Mouse (Mus musculus): ENCODE results near the gene Olfr1500. TPM values are rescaled to one million over a fixed set of nuclear protein-coding genes. Genes with fewer than 3 reads are reported as not detected.
"Not testable (repeated sequence)": the region's sequence is repeated elsewhere in the genome, so short reads cannot be mapped to it uniquely, and the experiment has no call there.

Gene Olfr1500
- not detected for total RNA-seq (2022)

DNA sequence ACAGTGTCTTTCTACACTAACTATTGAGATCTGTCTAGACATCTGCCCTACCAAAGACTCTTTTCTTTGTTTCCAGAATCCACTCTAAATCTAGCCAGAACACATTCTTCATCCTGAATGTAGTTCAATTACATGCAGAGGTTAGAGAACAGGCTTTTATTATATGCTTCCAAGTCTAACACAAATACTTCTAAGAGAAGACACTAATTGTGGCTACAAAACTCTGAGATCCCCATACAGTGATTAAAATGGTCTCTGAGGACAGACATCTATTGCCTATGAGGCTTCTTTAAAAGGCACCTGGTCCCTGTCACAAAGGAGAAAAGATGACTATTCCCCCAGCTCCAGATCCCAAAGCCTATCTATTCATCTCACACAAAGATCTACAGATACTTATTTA is at the start of gene Olfr1500:
TSS of gene Olfr1500 (minus strand) at position 101 of the 400 bp plus-strand sequence.
- DNase-seq (ENCODE audit: low spot score): no peak

DNA sequence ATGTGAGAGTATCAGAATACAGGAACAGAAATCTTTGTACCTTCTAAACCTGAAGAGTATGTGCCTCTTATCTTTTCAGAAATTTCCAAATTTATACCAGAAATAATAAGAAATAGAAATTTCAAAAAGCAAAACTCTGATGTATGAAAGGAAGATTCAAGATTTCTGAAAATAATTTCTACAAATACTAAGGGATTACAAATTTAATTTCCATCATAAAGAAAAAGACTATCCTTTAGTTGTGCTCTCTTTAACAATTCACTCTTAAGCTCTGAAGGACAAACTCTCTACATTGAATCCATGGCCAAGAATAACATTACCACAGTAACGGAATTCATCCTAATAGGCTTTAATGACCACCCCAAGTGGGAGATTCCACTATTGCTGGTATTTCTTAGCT is 31.2 kb upstream of the Olfr1500 start, which contains the start of gene Olfr1502:
TSS of gene Olfr1502 (plus strand) at position 301 of the 400 bp plus-strand sequence.
- DNase-seq (ENCODE audit: low spot score): no peak

- not testable (repeated sequence) for DNase-seq (ENCODE audit: low spot score)
These were observed 20.3 kb upstream of the Olfr1500 start, which contains the start of gene Olfr1501 for GRCm38 (mm10) chr19:13850592-13850991. Gene Olfr1501 (minus strand): TSS chr19:13850692.

- no peak for DNase-seq (ENCODE audit: low spot score)
These were observed 1.8 kb downstream of the Olfr1500 start for GRCm38 (mm10) chr19:13828447-13828846.

DNA sequence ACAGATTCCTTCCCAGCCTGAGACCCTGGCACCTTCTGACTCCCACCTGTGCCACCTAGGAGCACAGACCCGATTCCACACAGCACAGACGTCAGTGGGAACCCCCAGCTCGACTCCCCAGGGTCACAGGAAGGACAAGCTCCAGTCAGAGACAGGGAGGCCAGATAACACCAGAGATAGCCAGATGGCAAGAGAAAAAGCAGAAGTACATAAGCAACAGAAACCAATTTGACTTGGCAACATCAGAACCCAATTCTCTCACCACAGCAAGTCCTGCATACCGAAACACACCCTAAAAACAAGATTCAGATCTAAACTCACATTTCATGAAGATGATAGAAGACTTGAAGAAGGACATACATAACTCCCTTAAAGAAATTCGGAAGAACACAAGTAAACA is 9.4 kb downstream of the Olfr1500 start:
- no peak for DNase-seq (ENCODE audit: low spot score)

DNA sequence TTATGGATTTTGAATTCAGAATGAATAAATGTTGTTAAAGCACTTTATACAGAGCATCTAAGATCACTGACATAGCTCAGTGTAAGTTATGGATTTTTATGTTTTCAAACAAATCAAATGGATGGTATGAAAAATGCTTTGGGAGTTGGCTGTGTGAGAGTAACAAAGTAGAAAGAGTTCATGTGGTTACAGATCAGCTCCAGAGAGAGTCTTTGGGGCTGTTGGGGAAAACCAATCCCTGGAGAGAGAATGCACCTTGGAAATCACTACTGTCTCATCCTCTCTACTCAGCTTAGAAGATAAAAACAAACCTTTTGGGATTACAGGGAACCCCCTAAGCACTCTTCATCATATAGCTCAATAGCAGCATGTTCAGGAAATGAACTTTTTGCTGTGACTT is 10.9 kb downstream of the Olfr1500 start, which contains the start of gene Olfr1499:
TSS of gene Olfr1499 (minus strand) at position 101 of the 400 bp plus-strand sequence.
- DNase-seq (ENCODE audit: low spot score): no peak

GRCm38 (mm10) chr19:13818827-13819226 is 11.5 kb downstream of the Olfr1500 start:
- no peak for DNase-seq (ENCODE audit: low spot score)

- DNase-seq (ENCODE audit: low spot score): no peak
These were observed 17.5 kb downstream of the Olfr1500 start for GRCm38 (mm10) chr19:13812823-13813222.

GRCm38 (mm10) chr19:13805486-13805885 is 24.8 kb downstream of the Olfr1500 start:
- DNase-seq (ENCODE audit: low spot score): not testable (repeated sequence)

DNA sequence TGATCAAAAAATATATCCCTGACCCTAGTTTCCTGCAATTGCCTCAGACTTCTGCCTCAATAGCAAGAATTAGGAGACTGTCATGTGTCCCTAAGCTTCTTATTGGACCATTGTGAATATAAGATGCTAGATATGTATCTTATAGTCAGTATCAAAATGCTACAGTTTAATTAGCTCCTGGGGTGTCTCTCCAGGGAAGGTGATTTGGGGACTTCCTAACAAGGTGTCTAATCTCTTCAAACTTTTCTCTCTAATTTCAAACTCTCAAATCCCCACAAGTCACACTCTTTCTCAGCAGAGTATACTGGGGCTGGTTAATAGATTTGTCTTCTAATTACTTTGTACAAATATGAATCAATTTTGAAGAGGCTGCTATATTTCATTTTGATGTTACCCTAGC is 32.2 kb downstream of the Olfr1500 start, which contains the start of gene Olfr1497:
TSS of gene Olfr1497 (minus strand) at position 101 of the 400 bp plus-strand sequence.
- DNase-seq (ENCODE audit: low spot score): no peak

- DNase-seq (ENCODE audit: low spot score): no peak
These were observed 52.7 kb downstream of the Olfr1500 start, which contains the start of gene Olfr1496 for GRCm38 (mm10) chr19:13777578-13777977. Gene Olfr1496 (plus strand): TSS chr19:13777878.

Other genes starting within 250 kb of the Olfr1500 start
- not detected for gene Olfr1484, start 247.0 kb downstream of the Olfr1500 start, total RNA-seq (2022)
- gene Olfr1487, start 213.1 kb downstream of the Olfr1500 start, total RNA-seq (2022): not detected
- gene Olfr1489, start 198.9 kb downstream of the Olfr1500 start, total RNA-seq (2022): not detected
- gene Olfr1490, start 179.4 kb downstream of the Olfr1500 start, total RNA-seq (2022): not detected
- not detected for gene Olfr1491, start 133.2 kb downstream of the Olfr1500 start, total RNA-seq (2022)
- not detected for gene Olfr1493-ps1, start 107.2 kb downstream of the Olfr1500 start, total RNA-seq (2022)
- gene Olfr1494, start 90.8 kb downstream of the Olfr1500 start, total RNA-seq (2022): not detected
- gene Olfr1495, start 65.9 kb downstream of the Olfr1500 start, total RNA-seq (2022): not detected
- gene Olfr1496, start 52.6 kb downstream of the Olfr1500 start, total RNA-seq (2022): not detected
- gene Olfr1497, start 32.3 kb downstream of the Olfr1500 start, total RNA-seq (2022): not detected
- not detected for gene Olfr1499, start 11.0 kb downstream of the Olfr1500 start, total RNA-seq (2022)
- gene Olfr1501, start 20.2 kb upstream of the Olfr1500 start, total RNA-seq (2022): not detected
- gene Olfr1502, start 31.3 kb upstream of the Olfr1500 start, total RNA-seq (2022): not detected
- not detected for gene Olfr1504, start 67.4 kb upstream of the Olfr1500 start, total RNA-seq (2022)
- not detected for gene Olfr1505, start 83.0 kb upstream of the Olfr1500 start, total RNA-seq (2022)

All from heart, adult 8-10 months (tissue).